Mouse (Mus musculus) thymus, adult 2 months (tissue): ENCODE results near the gene Phlda1. TPM values are rescaled to one million over a fixed set of nuclear protein-coding genes. Genes with fewer than 3 reads are reported as not detected.
A peak's percentile ranks its signal among the peaks of the same experiment; 100 is the strongest.

Source experiments
- DNase-seq: peaks from one replicate; pipeline ENCODE4 v3.0.0; 2021
- H3K27ac ChIP-seq: fragments of 200-500 bp; 2 replicates; pipeline ENCODE4 v1.5.1; 2012; ENCODE audit warnings: low read length, control low read depth; ENCODE audit not compliant: control insufficient read depth, insufficient read depth
- H3K27me3 ChIP-seq: fragments of 200-500 bp; 2 replicates; pipeline ENCODE4 v1.6.1; 2012; ENCODE audit warnings: mild to moderate bottlenecking, low read length, moderate library complexity, mixed read lengths; ENCODE audit not compliant: control insufficient read depth, insufficient read depth
- H3K36me3 ChIP-seq: fragments of 200-500 bp; 2 replicates; pipeline ENCODE4 v1.6.1; 2012; ENCODE audit warnings: mild to moderate bottlenecking, low read length, moderate library complexity; ENCODE audit not compliant: control insufficient read depth, insufficient read depth
- H3K4me1 ChIP-seq: fragments of 200-500 bp; replicated peaks from 2 replicates; pipeline ENCODE4 v1.6.1; 2012; ENCODE audit warnings: low read length; ENCODE audit not compliant: control insufficient read depth, insufficient read depth
- H3K4me3 ChIP-seq: fragments of 200-500 bp; 2 replicates; pipeline ENCODE4 v1.5.1; 2012; ENCODE audit warnings: mild to moderate bottlenecking, low read length, control low read depth, moderate library complexity; ENCODE audit not compliant: control insufficient read depth, insufficient read depth
- CTCF ChIP-seq: fragments of 200-500 bp; IDR thresholded peaks from 2 replicates; pipeline ENCODE4 v1.5.1; 2012; ENCODE audit warnings: mild to moderate bottlenecking, control low read depth, low read length, moderate library complexity, borderline replicate concordance; ENCODE audit not compliant: control insufficient read depth, poor library complexity, insufficient read depth; ENCODE audit errors: extremely low read depth
- POLR2A ChIP-seq: fragments of 200-500 bp; IDR thresholded peaks from 2 replicates; pipeline ENCODE4 v1.6.1; 2012; ENCODE audit warnings: mild to moderate bottlenecking, low read length, control low read depth, moderate library complexity; ENCODE audit not compliant: control insufficient read depth, poor library complexity, insufficient read depth; ENCODE audit errors: extremely low read depth
- WGBS: fragments of 180-500 bp; shearing (Covaris S2); methylation state at CpG from one replicate; pipeline ENCODE4 v1.1.7; 2018; 5-methylcytosine and 5-hydroxymethylcytosine counted together
- polyA plus RNA-seq: library from polyadenylated mRNA; depleted of rRNA; stranded (reverse); fragments of >200 nt; gene quantifications from 2 replicates; pipeline ENCODE4 v1.2.3, GENCODE M21; 2012

Gene Phlda1
- polyA plus RNA-seq, 1 experiment = 14.3 TPM

- H3K4me3 ChIP-seq = no peak overlapping the region
- H3K27ac ChIP-seq = no peak overlapping the region
- peaks cover 7% of the 10 kb centered on the region for H3K4me1 ChIP-seq
- DNase-seq = no peak
- no peaks in the 10 kb centered on the region for H3K27me3 ChIP-seq
- no peaks in the 10 kb centered on the region for H3K36me3 ChIP-seq
- TF ChIP-seq CTCF = no peak
- TF ChIP-seq POLR2A = no peak
- WGBS = 64% methylated on average over 9 of the region's 9 CpGs
These were observed 34.9 kb upstream of the Phlda1 start for GRCm38 (mm10) chr10:111471166-111471565.

DNA sequence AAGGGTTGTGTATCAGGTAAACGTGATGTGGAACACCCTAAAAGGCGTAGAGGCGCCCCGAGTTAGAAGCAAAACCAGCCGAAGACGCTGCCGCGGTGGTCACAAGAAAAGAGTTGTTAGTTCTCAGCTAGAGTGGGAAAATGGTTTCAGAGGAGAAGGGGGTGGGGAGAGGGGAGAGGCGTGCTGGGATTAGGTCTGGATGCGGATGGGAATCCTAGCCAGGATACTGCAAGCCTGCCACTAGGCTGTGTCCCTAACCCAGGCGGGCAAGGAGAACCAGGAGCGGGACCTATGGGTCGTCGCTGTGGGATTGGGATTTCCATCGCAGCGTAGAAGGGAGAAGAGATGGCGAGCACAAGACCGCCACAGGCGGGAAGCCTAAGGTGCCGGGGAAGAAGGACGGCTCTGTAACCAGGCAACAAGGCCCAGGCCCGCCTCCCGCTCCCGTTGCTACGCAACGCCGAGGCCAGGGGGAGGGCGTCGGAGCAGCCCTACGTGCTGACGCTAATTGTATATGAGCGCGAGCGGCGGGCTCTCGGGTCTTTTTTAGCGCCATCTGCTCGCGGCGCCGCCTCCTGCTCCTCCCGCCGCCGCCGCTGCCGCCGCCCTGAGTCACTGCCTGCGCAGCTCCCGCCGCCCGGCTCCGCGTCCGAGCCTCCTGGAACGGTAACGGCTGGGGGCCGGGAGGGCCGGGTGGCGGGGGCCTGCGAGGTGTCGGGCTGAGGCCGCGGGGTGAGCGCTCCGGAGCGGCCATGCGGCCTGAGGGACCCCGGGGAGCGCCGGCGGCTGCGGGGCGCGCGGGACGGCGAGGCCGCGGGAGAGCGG lies 33.2 kb upstream of the Phlda1 start, which contains the start of gene Nap1l1:
Gene Nap1l1, plus strand, starts transcription at position 538 of the 825 bp plus-strand sequence.
- H3K27me3 ChIP-seq = no peaks in the 10 kb centered on the region
- no peak within 1 kb of the TSS for H3K27ac ChIP-seq
- DNase-seq = peak; percentile 99
- peak within 1 kb of the TSS; percentile 85 for H3K4me3 ChIP-seq
- TF ChIP-seq CTCF (no peak), POLR2A (peak; percentile 56; the same call in 1 of the 2 replicates)
- H3K36me3 ChIP-seq = no peaks in the 10 kb centered on the region
- peaks cover 7% of the 10 kb centered on the region for H3K4me1 ChIP-seq
- WGBS = 5% methylated on average over 78 of the region's 80 CpGs

- H3K4me3 ChIP-seq = peak overlapping the region; percentile 85
- TF ChIP-seq POLR2A = no peak
- no peak for TF ChIP-seq CTCF
- peak; percentile 56 for DNase-seq
- H3K27me3 ChIP-seq = no peaks in the 10 kb centered on the region
- no peaks in the 10 kb centered on the region for H3K36me3 ChIP-seq
- H3K27ac ChIP-seq = no peak overlapping the region
- H3K4me1 ChIP-seq = peaks cover 7% of the 10 kb centered on the region
- WGBS = under 1% methylated on average over 57 of the region's 58 CpGs
These were observed 32.3 kb upstream of the Phlda1 start for GRCm38 (mm10) chr10:111473511-111474371.

- peaks cover 7% of the 10 kb centered on the region for H3K4me1 ChIP-seq
- 96% methylated on average over 4 of the region's 4 CpGs for WGBS
- no peak overlapping the region for H3K4me3 ChIP-seq
- H3K27ac ChIP-seq = no peak overlapping the region
- TF ChIP-seq CTCF (no peak), POLR2A (no peak)
- H3K36me3 ChIP-seq = no peaks in the 10 kb centered on the region; the same call in 1 of the 2 replicates
- no peak for DNase-seq
- H3K27me3 ChIP-seq = no peaks in the 10 kb centered on the region
These were observed 29.8 kb upstream of the Phlda1 start for GRCm38 (mm10) chr10:111476301-111476700.

DNA sequence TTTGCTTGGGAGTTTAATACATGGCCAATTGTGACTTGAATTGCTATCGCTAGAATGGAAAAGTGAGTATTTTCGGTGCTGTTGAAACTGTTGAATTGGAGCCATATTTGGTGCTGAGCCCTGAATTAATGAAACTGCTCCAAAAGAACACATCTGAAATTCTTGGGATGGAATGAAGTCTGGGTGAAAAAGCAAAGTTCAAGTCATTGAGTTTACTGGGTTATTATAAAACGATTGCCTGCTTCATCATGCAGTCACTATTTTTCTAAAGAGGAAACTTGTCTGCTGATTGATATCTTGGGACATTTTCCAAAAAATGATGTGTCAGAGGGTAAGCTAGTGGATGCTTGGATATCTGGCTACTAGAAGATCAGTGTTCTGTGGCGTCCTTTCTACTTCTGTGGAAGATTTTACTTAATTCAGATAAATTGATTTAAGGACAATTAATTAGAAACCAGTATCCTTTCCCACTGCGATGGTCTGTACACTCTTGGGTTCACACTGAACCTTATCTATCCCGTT lies 29.0 kb upstream of the Phlda1 start:
- Histone ChIP-seq H3K4me1 (peaks cover 7% of the 10 kb centered on the region), H3K36me3 (peaks cover 4% of the 10 kb centered on the region), H3K27ac (no peak overlapping the region), H3K4me3 (no peak overlapping the region), H3K27me3 (no peaks in the 10 kb centered on the region)
- no peak for DNase-seq
- WGBS = 84% methylated on average over 6 of the region's 6 CpGs
- no peak for TF ChIP-seq POLR2A
- no peak for TF ChIP-seq CTCF

GRCm38 (mm10) chr10:111479599-111479998 lies 26.5 kb upstream of the Phlda1 start:
- Histone ChIP-seq H3K36me3 (peaks cover 6% of the 10 kb centered on the region), H3K4me1 (no peaks in the 10 kb centered on the region), H3K27ac (no peak overlapping the region), H3K27me3 (no peaks in the 10 kb centered on the region), H3K4me3 (no peak overlapping the region)
- 92% methylated on average over 5 of the region's 5 CpGs for WGBS
- no peak for DNase-seq
- TF ChIP-seq POLR2A = no peak
- TF ChIP-seq CTCF = no peak
